Mouse (Mus musculus) MEL (cell line): Measurements from ENCODE around the gene Fcrlb. TPM values are rescaled to one million over a fixed set of nuclear protein-coding genes. Genes with fewer than 3 reads are reported as not detected.

Source experiments
- DNase-seq: peaks from one replicate; pipeline ENCODE4 v3.0.0; 2011; ENCODE audit warnings: low read depth, low spot score
- H3K27ac ChIP-seq: 2 replicates; pipeline ENCODE4 v1.5.1; 2012; ENCODE audit warnings: low read depth, mild to moderate bottlenecking, control low read depth, low read length, moderate library complexity; ENCODE audit not compliant: control insufficient read depth
- H3K27me3 ChIP-seq, 2 experiments: fragments of 150-350 bp in 1 of 2; sonication (generic) in 1 of 2; 2 replicates each; pipeline ENCODE4 v1.6.1; 2012; ENCODE audit warnings: low read length in 2 of 2, mild to moderate bottlenecking in 2 of 2, improper control_type of control experiment in 1 of 2, moderate library complexity in 1 of 2; ENCODE audit not compliant: insufficient read depth in 2 of 2, control insufficient read depth in 1 of 2
- H3K36me3 ChIP-seq, 2 experiments: 2 replicates each; pipeline ENCODE4 v1.6.1; 2012 to 2014; ENCODE audit warnings: low read length in 2 of 2, improper control_type of control experiment in 1 of 2, inconsistent platforms in 1 of 2, mild to moderate bottlenecking in 1 of 2; ENCODE audit not compliant: insufficient read depth in 2 of 2, control insufficient read depth in 1 of 2
- H3K4me1 ChIP-seq, 2 experiments: fragments of 150-350 bp in 1 of 2; sonication (generic) in 1 of 2; 2 replicates each; pipeline ENCODE4 v1.6.1; 2012; ENCODE audit warnings: low read length in 2 of 2, improper control_type of control experiment in 1 of 2, mild to moderate bottlenecking in 1 of 2; ENCODE audit not compliant: insufficient read depth in 2 of 2, control insufficient read depth in 1 of 2
- H3K4me3 ChIP-seq, 2 experiments: fragments of 150-350 bp in 1 of 2; sonication (generic) in 1 of 2; 2 replicates each; pipeline ENCODE4 v1.5.1; 2012; ENCODE audit warnings: low read depth in 2 of 2, low read length in 2 of 2, mild to moderate bottlenecking in 2 of 2, moderate library complexity in 2 of 2, control low read depth in 1 of 2, improper control_type of control experiment in 1 of 2; ENCODE audit not compliant: control insufficient read depth in 1 of 2, insufficient read depth in 1 of 2
- H3K79me2 ChIP-seq: 2 replicates; pipeline ENCODE4 v1.6.1; 2012; ENCODE audit warnings: mild to moderate bottlenecking, low read length, moderate library complexity; ENCODE audit not compliant: control insufficient read depth, poor library complexity, insufficient read depth
- H3K9ac ChIP-seq: 2 replicates; pipeline ENCODE4 v1.6.1; 2012; ENCODE audit warnings: low read depth, mild to moderate bottlenecking, control low read depth, low read length, moderate library complexity; ENCODE audit not compliant: control insufficient read depth, poor library complexity, severe bottlenecking
- H3K9me3 ChIP-seq: fragments of 150-350 bp; sonication (generic); replicated peaks from 2 replicates; pipeline ENCODE4 v1.6.1; 2012; ENCODE audit warnings: mild to moderate bottlenecking, low read length, improper control_type of control experiment, moderate library complexity; ENCODE audit not compliant: insufficient read depth
- BHLHE40 ChIP-seq: IDR thresholded peaks from 2 replicates; pipeline ENCODE4 v1.6.1; 2012; ENCODE audit warnings: low read depth, mild to moderate bottlenecking, inconsistent platforms, low read length, improper control_type of control experiment, borderline replicate concordance
- CTCF ChIP-seq, 3 experiments: IDR thresholded peaks in 2 of 3; conservative IDR thresholded peaks in 1 of 3; 2 replicates each; pipeline ENCODE4 v1.5.1; 2011 to 2012; ENCODE audit warnings: low read length in 3 of 3, low read depth in 2 of 3, mild to moderate bottlenecking in 2 of 3, improper control_type of control experiment in 1 of 3, inconsistent platforms in 1 of 3, mixed read lengths in 1 of 3, moderate library complexity in 1 of 3; ENCODE audit not compliant: control insufficient read depth in 1 of 3, insufficient read depth in 1 of 3, poor library complexity in 1 of 3, severe bottlenecking in 1 of 3
- E2F4 ChIP-seq: IDR thresholded peaks from 2 replicates; pipeline ENCODE4 v1.6.1; 2011; ENCODE audit warnings: low read depth, low read length, improper control_type of control experiment, borderline replicate concordance
- ETS1 ChIP-seq: IDR thresholded peaks from 2 replicates; pipeline ENCODE4 v1.6.1; 2012; ENCODE audit warnings: low read depth, mild to moderate bottlenecking, inconsistent platforms, low read length, improper control_type of control experiment, moderate library complexity
- GATA1 ChIP-seq: IDR thresholded peaks from 2 replicates; pipeline ENCODE4 v1.6.1; 2011; ENCODE audit warnings: low read depth, low read length, improper control_type of control experiment
- HCFC1 ChIP-seq: IDR thresholded peaks from 2 replicates; pipeline ENCODE4 v1.6.1; 2012; ENCODE audit warnings: low read depth, mild to moderate bottlenecking, inconsistent platforms, low read length, improper control_type of control experiment, moderate library complexity
- JUND ChIP-seq: IDR thresholded peaks from 2 replicates; pipeline ENCODE4 v1.6.1; 2011; ENCODE audit warnings: low read depth, mild to moderate bottlenecking, improper control_type of control experiment, low read length
- KAT2A ChIP-seq: conservative IDR thresholded peaks from 2 replicates; pipeline ENCODE4 v1.6.1; 2012; ENCODE audit warnings: low read depth, low read length, improper control_type of control experiment, inconsistent platforms
- MAX ChIP-seq: IDR thresholded peaks from 2 replicates; pipeline ENCODE4 v1.6.1; 2011; ENCODE audit warnings: low read length, improper control_type of control experiment
- MAZ ChIP-seq: IDR thresholded peaks from 2 replicates; pipeline ENCODE4 v1.6.1; 2012; ENCODE audit warnings: low read depth, mild to moderate bottlenecking, inconsistent platforms, low read length, improper control_type of control experiment
- NRF1 ChIP-seq: IDR thresholded peaks from 2 replicates; pipeline ENCODE4 v1.6.1; 2014; ENCODE audit warnings: low read depth, mild to moderate bottlenecking, inconsistent platforms, low read length, improper control_type of control experiment, moderate library complexity; ENCODE audit not compliant: poor library complexity, insufficient read depth, severe bottlenecking
- POLR2A ChIP-seq, 2 experiments: IDR thresholded peaks; 2 replicates each; pipeline ENCODE4 v1.6.1; 2011 to 2012; ENCODE audit warnings: low read length in 2 of 2, mild to moderate bottlenecking in 2 of 2, control low read depth in 1 of 2, improper control_type of control experiment in 1 of 2, low read depth in 1 of 2, moderate library complexity in 1 of 2; ENCODE audit not compliant: control insufficient read depth in 1 of 2, insufficient read depth in 1 of 2, poor library complexity in 1 of 2
- POLR2AphosphoS2 ChIP-seq: IDR thresholded peaks from 2 replicates; pipeline ENCODE4 v1.6.1; 2011; ENCODE audit warnings: low read length, improper control_type of control experiment
- SMC3 ChIP-seq: IDR thresholded peaks from 2 replicates; pipeline ENCODE4 v1.6.1; 2011; ENCODE audit warnings: low read depth, low read length, improper control_type of control experiment
- TAL1 ChIP-seq: IDR thresholded peaks from 2 replicates; pipeline ENCODE4 v1.6.1; 2012; ENCODE audit warnings: mild to moderate bottlenecking, inconsistent platforms, low read length, moderate library complexity, mixed read lengths
- TBP ChIP-seq: IDR thresholded peaks from 2 replicates; pipeline ENCODE4 v1.8.0; 2011; ENCODE audit warnings: low read depth, low read length, improper control_type of control experiment
- UBTF ChIP-seq: IDR thresholded peaks from 2 replicates; pipeline ENCODE4 v1.6.1; 2012; ENCODE audit warnings: low read depth, mild to moderate bottlenecking, inconsistent platforms, low read length, improper control_type of control experiment, moderate library complexity, borderline replicate concordance; ENCODE audit not compliant: insufficient read depth
- ZC3H11A ChIP-seq: IDR thresholded peaks from 2 replicates; pipeline ENCODE4 v1.6.1; 2012; ENCODE audit warnings: low read depth, mild to moderate bottlenecking, inconsistent platforms, low read length, improper control_type of control experiment
- ZMIZ1 ChIP-seq: IDR thresholded peaks from 2 replicates; pipeline ENCODE4 v1.6.1; 2012; ENCODE audit warnings: low read depth, mild to moderate bottlenecking, inconsistent platforms, low read length, improper control_type of control experiment, moderate library complexity
- polyA plus RNA-seq, 2 experiments: library from polyadenylated mRNA; stranded (reverse) in 1 of 2; unstranded in 1 of 2; fragments of >175 nt in 1 of 2; fragments of >200 nt in 1 of 2; gene quantifications; 2 replicates each; pipeline versions ENCODE4 v1.2.1 to v1.2.4; 2012; ENCODE audit warnings: low replicate concordance in 2 of 2, low read depth in 1 of 2; ENCODE audit not compliant: insufficient read length in 2 of 2, insufficient read depth in 1 of 2, missing spikeins in 1 of 2
- total RNA-seq: library from RNA; depleted of rRNA; stranded (reverse); fragments of 300-350 nt; gene quantifications from 2 replicates; pipeline ENCODE4 v1.2.3, GENCODE M21; 2012

Gene Fcrlb
- total and polyA plus RNA-seq, 3 experiments: not detected

GRCm38 (mm10) chr1:170959791-170960190 is 47.0 kb upstream of the Fcrlb start (continued):
- no peak for TF ChIP-seq SMC3
- TF ChIP-seq UBTF: no peak
- TF ChIP-seq E2F4: no peak
- no peak for TF ChIP-seq POLR2AphosphoS2
- TF ChIP-seq KAT2A: no peak
- TF ChIP-seq, all 39 proteins: peak for 5

DNA sequence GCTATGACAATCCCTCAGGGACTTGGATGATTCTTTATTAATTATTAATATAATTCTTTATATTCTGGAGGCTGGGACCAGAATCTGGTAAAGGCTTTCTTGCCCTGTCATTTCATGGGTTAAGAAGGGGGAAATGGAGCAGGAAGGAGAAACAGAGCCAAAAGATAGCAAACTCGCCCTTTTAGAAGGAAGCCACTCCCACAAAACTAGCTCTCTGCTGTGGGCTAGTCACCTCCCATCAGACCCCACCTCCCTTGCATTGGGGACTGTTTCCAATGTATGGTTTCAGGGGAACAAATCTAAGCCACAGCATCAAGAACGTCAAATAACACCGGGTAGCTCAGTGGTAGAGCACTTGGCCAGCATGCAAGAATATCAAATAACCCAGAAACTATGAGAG is 45.5 kb upstream of the Fcrlb start:
- H3K9ac ChIP-seq: no peak overlapping the region
- peaks cover 0 to 44% of the 10 kb centered on the region in 2 experiments; a peak in 2 of 4 replicates for H3K36me3 ChIP-seq
- 0 out of 2 replicates have a peak, but pooled peaks have one; percentile 43 for TF ChIP-seq GATA1
- no peak for TF ChIP-seq BHLHE40
- H3K4me3 ChIP-seq: no peak overlapping the region
- no peaks in the 10 kb centered on the region for H3K79me2 ChIP-seq
- no peak overlapping the region for H3K27ac ChIP-seq
- H3K27me3 ChIP-seq: no peaks in the 10 kb centered on the region
- no peaks in the 10 kb centered on the region for H3K9me3 ChIP-seq
- H3K4me1 ChIP-seq: peaks cover 31 to 36% of the 10 kb centered on the region in 2 experiments
- peak; percentile 56 for DNase-seq

- H3K79me2 ChIP-seq: no peaks in the 10 kb centered on the region
- no peaks in the 10 kb centered on the region for H3K27me3 ChIP-seq
- TF ChIP-seq JUND (no peak), NRF1 (no peak), POLR2A (IDR thresholded peaks at IDR 0.05; ENCODE audit: control insufficient read depth in 1 of 2, insufficient read depth in 1 of 2, low read depth in 1 of 2, low read length in 2 of 2, poor library complexity in 1 of 2) (no peak), MAZ (no peak), ZMIZ1 (no peak), E2F4 (no peak), ZC3H11A (no peak), HCFC1 (no peak), CTCF (IDR thresholded peaks at IDR 0.05 in 2 of 3, conservative IDR thresholded peaks at IDR 0.05 in 1 of 3; ENCODE audit: control insufficient read depth in 1 of 3, insufficient read depth in 1 of 3, low read depth in 2 of 3, low read length in 3 of 3, poor library complexity in 1 of 3, severe bottlenecking in 1 of 3) (no peak), MAX (no peak), GATA1 (no peak), TAL1 (no peak), TBP (no peak), ETS1 (no peak)
- peaks cover 4 to 11% of the 10 kb centered on the region in 2 experiments; a peak in 3 of 4 replicates for H3K4me1 ChIP-seq
- peak; percentile 37 for DNase-seq
- no peak overlapping the region for H3K9ac ChIP-seq
- H3K27ac ChIP-seq: no peak overlapping the region
- peaks cover 0 to 11% of the 10 kb centered on the region in 2 experiments; a peak in 2 of 4 replicates for H3K36me3 ChIP-seq
- peaks cover 2% of the 10 kb centered on the region; the same call in 1 of the 2 replicates for H3K9me3 ChIP-seq
- H3K4me3 ChIP-seq: no peak overlapping the region
These were observed 40.5 kb upstream of the Fcrlb start for GRCm38 (mm10) chr1:170953192-170953591.
